Mouse (Mus musculus) intestine, embryonic 16.5 days (tissue): ENCODE results near the gene Wnt4. TPM values are rescaled to one million over a fixed set of nuclear protein-coding genes. Genes with fewer than 3 reads are reported as not detected.

Source experiments
- ATAC-seq: fragments of 200-750 bp; cut with Nextera tagmentation; 2 replicates; pipeline ENCODE4 v1.8.0; 2017; ENCODE audit warnings: moderate TSS enrichment, moderate library complexity
- H3K27ac ChIP-seq: fragments of 300-500 bp; sonication (generic); 2 replicates; pipeline ENCODE4 v1.5.1; 2014; ENCODE audit warnings: mild to moderate bottlenecking, low read length
- H3K27me3 ChIP-seq: fragments of 300-500 bp; sonication (generic); replicated peaks from 2 replicates; pipeline ENCODE4 v1.6.1; 2014; ENCODE audit warnings: low read length, control low read depth, mixed read lengths; ENCODE audit not compliant: control insufficient read depth, insufficient read depth
- H3K36me3 ChIP-seq: fragments of 300-500 bp; sonication (generic); 2 replicates; pipeline ENCODE4 v1.6.1; 2014; ENCODE audit warnings: low read length, control low read depth; ENCODE audit not compliant: control insufficient read depth, insufficient read depth
- H3K4me1 ChIP-seq: fragments of 300-500 bp; sonication (generic); 2 replicates; pipeline ENCODE4 v1.6.1; 2014; ENCODE audit warnings: low read length, control low read depth, mixed read lengths; ENCODE audit not compliant: control insufficient read depth, insufficient read depth
- H3K4me2 ChIP-seq: fragments of 300-500 bp; sonication (generic); 2 replicates; pipeline ENCODE4 v1.6.1; 2014; ENCODE audit warnings: low read depth, low read length, control low read depth
- H3K4me3 ChIP-seq: fragments of 300-500 bp; sonication (generic); 2 replicates; pipeline ENCODE4 v1.5.1; 2014; ENCODE audit warnings: mild to moderate bottlenecking, low read length
- H3K9ac ChIP-seq: fragments of 300-500 bp; sonication (generic); 2 replicates; pipeline ENCODE4 v1.6.1; 2014; ENCODE audit warnings: low read depth, low read length
- H3K9me3 ChIP-seq: fragments of 300-500 bp; sonication (generic); 2 replicates; pipeline ENCODE4 v1.6.1; 2016; ENCODE audit warnings: low read length, control low read depth; ENCODE audit not compliant: control insufficient read depth
- WGBS: fragments of 180-500 bp; shearing (Covaris S2); extraction: QIAGEN DNeasy Blood & Tissue Kit; methylation state at CpG from one replicate; pipeline ENCODE4 v1.1.7; 2014; 5-methylcytosine and 5-hydroxymethylcytosine counted together
- polyA plus RNA-seq: library from polyadenylated mRNA; unstranded; fragments of >200 nt; fragmentation: Nextera tagmentation; extraction: Ambion mirVana; gene quantifications from 2 replicates; pipeline ENCODE4 v1.2.1, GENCODE M21; 2015

Gene Wnt4
- polyA plus RNA-seq, 1 experiment from 2014 or later: 1.0 TPM

DNA sequence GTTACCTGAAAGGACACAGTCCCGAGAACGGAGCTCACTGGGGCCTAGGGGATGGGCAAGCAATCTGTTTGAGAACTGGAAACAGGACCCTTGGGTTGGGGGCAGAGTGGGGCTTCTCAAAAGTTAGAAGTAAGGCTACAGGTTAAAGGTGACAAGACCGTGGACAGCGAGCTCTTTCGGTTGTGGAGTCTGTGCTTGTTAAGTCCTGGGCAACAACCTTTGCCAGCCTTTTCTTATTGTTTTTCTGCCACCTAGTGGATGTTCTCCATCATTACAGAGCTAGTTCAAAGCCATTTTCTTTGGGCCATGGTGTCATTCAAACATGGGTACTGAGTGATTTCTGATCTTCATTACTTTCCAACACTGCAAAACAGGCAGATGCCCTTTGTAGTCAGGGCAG lies 31.1 kb downstream of the Wnt4 start:
- H3K9ac ChIP-seq: no peak overlapping the region
- WGBS: 54% methylated on average over 5 of the region's 5 CpGs
- no peak overlapping the region for H3K4me3 ChIP-seq
- H3K36me3 ChIP-seq: no peaks in the 10 kb centered on the region
- no peak overlapping the region for H3K4me2 ChIP-seq
- H3K4me1 ChIP-seq: peaks cover 25% of the 10 kb centered on the region
- no peaks in the 10 kb centered on the region for H3K9me3 ChIP-seq
- no peaks in the 10 kb centered on the region for H3K27me3 ChIP-seq
- ATAC-seq: no peak
- no peak overlapping the region for H3K27ac ChIP-seq

DNA sequence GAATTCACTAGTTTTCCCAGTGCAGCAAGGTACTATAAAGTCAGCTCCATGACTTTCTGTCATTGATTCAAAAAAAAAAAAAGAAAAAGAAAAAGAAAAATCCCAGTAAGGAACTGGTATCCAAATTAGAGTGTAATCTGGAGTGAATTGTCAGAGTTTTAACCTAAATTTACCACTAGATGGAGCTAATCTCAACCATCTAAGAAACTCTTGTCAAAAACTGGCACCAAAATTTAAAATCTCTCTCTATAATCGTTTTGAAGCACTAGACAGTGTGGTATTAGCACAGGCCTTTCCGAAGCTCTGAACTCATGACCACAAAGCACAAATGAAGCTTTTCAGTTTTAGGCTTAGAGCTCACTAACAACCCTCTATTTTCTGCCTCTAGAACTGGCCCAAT lies 36.2 kb downstream of the Wnt4 start:
- WGBS: 61% methylated on average over 2 of the region's 2 CpGs
- ATAC-seq: no peak

DNA sequence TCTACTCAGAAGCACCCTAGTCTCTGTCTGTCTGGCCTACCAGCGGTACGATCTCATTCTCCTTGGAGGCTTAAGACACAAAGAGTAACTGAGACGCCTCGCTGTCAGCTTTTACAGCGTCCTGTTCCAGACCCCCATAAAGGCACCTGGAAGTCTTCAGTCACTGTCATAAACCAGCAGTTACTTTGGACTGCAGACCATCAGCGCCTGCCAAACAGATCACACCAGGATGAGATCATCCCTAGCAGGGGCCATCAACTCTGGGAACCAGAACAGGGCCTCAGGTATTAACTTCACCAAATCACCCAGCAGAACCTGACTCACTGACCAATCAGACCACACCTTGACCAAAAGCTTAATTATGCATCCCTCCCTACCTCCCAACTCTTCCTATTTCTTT lies 37.3 kb downstream of the Wnt4 start:
- 32% methylated on average over 6 of the region's 6 CpGs for WGBS
- Histone ChIP-seq H3K4me1 (peaks cover 23% of the 10 kb centered on the region; the same call in 1 of the 2 replicates), H3K27me3 (no peaks in the 10 kb centered on the region), H3K27ac (peak overlapping the region; percentile 26; the same call in 1 of the 2 replicates), H3K9me3 (no peaks in the 10 kb centered on the region), H3K4me3 (no peak overlapping the region), H3K36me3 (no peaks in the 10 kb centered on the region), H3K9ac (no peak overlapping the region), H3K4me2 (no peak overlapping the region)
- peak; percentile 63 for ATAC-seq

More for the DNA sequence above, 36.2 kb downstream of the Wnt4 start:
- H3K4me3 ChIP-seq: no peak overlapping the region
- H3K9me3 ChIP-seq: no peaks in the 10 kb centered on the region
- H3K27me3 ChIP-seq: no peaks in the 10 kb centered on the region
- no peak overlapping the region for H3K9ac ChIP-seq
- H3K36me3 ChIP-seq: no peaks in the 10 kb centered on the region
- no peak overlapping the region for H3K4me2 ChIP-seq
- H3K27ac ChIP-seq: no peak overlapping the region
- H3K4me1 ChIP-seq: peaks cover 23% of the 10 kb centered on the region; the same call in 1 of the 2 replicates

DNA sequence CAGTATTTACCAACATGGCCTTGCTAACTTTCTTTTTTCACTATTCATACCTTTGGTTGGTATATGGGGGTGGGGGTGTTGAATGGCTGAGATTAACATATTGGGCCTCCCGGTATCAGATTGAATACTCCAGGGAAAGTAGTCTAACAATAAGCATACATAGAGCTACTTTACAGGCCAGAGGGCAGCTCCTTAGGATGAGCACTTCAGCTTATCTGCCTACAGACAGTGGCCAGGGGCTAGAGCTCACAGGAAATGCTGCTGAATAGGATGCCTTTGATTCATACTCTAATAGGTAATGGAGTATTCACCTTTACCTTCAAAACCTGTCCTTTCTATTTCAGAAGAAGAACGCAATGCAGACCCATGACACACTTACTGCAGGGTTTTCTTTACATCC lies 37.8 kb downstream of the Wnt4 start:
- no peaks in the 10 kb centered on the region for H3K27me3 ChIP-seq
- peaks cover 23% of the 10 kb centered on the region; the same call in 1 of the 2 replicates for H3K4me1 ChIP-seq
- no peaks in the 10 kb centered on the region for H3K9me3 ChIP-seq
- no peak for ATAC-seq
- H3K36me3 ChIP-seq: no peaks in the 10 kb centered on the region
- no peak overlapping the region for H3K4me2 ChIP-seq
- H3K27ac ChIP-seq: no peak overlapping the region
- 76% methylated on average over 2 of the region's 2 CpGs for WGBS
- H3K9ac ChIP-seq: no peak overlapping the region
- H3K4me3 ChIP-seq: no peak overlapping the region

DNA sequence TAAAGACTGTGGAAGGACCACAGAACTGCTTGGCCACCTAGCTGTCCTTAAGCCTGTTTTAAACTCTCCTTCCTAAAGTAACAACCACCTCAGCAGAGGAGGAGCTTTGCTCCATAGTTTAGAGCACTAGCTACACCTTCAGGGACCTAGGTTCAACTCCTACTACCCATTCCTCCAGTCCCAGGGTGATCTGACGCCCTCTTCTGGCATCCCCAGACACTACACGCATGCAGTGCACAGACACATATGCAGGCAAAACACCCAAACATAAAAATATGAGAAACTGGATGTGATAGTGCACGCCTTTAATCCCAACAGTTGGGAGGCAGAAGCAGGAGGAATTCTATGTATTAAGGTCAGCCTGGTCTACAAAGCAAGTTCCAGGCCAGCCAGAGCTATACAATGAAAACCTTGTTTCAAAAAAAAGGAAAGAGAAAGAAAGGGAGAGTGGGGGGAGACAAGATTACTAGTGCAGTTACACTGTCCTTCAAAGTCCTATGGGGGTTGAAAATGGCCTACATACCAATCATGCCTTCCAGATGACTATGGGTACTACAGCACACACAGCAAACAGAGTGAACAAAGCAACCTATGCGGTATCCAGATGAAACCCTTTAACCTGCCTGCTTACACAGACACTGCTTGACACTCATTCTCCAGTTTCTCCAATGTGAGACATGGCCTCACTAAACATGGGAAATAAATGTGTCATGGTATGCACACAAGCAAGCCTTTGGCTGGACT lies 38.9 kb downstream of the Wnt4 start:
- no peak overlapping the region for H3K9ac ChIP-seq
- H3K4me1 ChIP-seq: peaks cover 23% of the 10 kb centered on the region; the same call in 1 of the 2 replicates
- no peak overlapping the region for H3K4me3 ChIP-seq
- ATAC-seq: no peak
- H3K36me3 ChIP-seq: peaks cover 2% of the 10 kb centered on the region; the same call in 1 of the 2 replicates
- H3K4me2 ChIP-seq: no peak overlapping the region
- H3K27ac ChIP-seq: no peak overlapping the region; the same call in 1 of the 2 replicates
- H3K9me3 ChIP-seq: no peaks in the 10 kb centered on the region
- WGBS: 79% methylated on average over 4 of the region's 4 CpGs
- no peaks in the 10 kb centered on the region for H3K27me3 ChIP-seq

DNA sequence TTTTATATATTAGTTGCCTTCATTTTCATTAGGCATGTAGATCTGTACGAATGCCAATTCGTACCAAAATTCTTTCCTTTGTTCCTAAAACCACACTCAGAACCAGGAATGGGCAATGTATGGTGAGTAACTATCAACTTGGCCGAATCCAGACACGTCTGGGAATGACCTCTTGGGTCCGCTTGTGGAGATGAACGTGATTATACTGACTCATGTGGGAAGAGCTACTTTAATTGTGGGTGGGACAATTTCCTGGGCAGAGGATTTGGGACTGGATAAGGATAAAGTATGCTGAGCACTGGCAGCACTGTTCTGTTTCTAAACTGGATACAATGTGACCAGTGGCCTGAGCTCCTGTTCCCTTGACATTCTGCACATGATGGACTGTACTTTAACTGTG lies 47.6 kb downstream of the Wnt4 start:
- ATAC-seq: no peak
- Histone ChIP-seq H3K9ac (no peak overlapping the region), H3K4me2 (no peak overlapping the region), H3K4me1 (no peaks in the 10 kb centered on the region), H3K27me3 (no peaks in the 10 kb centered on the region), H3K4me3 (no peak overlapping the region), H3K27ac (no peak overlapping the region), H3K9me3 (no peaks in the 10 kb centered on the region), H3K36me3 (peaks cover 27% of the 10 kb centered on the region)
- WGBS: 80% methylated on average over 6 of the region's 6 CpGs

GRCm38 (mm10) chr4:137326494-137326893 lies 49.2 kb downstream of the Wnt4 start:
- ATAC-seq: no peak
- Histone ChIP-seq H3K9me3 (no peaks in the 10 kb centered on the region), H3K4me2 (no peak overlapping the region), H3K9ac (no peak overlapping the region), H3K27me3 (no peaks in the 10 kb centered on the region), H3K27ac (no peak overlapping the region), H3K4me1 (no peaks in the 10 kb centered on the region), H3K4me3 (no peak overlapping the region), H3K36me3 (peaks cover 23% of the 10 kb centered on the region)
- WGBS: 72% methylated on average over 3 of the region's 3 CpGs

GRCm38 (mm10) chr4:137332051-137332450 lies 54.8 kb downstream of the Wnt4 start:
- H3K36me3 ChIP-seq: peaks cover 20% of the 10 kb centered on the region
- H3K4me3 ChIP-seq: no peak overlapping the region
- no peaks in the 10 kb centered on the region for H3K27me3 ChIP-seq
- no peaks in the 10 kb centered on the region for H3K9me3 ChIP-seq
- no peak overlapping the region for H3K9ac ChIP-seq
- no peak overlapping the region for H3K4me2 ChIP-seq
- no peak for ATAC-seq
- 0 out of 2 replicates have a peak, but pooled peaks cover 2% of the 10 kb centered on the region for H3K4me1 ChIP-seq
- no peak overlapping the region for H3K27ac ChIP-seq

DNA sequence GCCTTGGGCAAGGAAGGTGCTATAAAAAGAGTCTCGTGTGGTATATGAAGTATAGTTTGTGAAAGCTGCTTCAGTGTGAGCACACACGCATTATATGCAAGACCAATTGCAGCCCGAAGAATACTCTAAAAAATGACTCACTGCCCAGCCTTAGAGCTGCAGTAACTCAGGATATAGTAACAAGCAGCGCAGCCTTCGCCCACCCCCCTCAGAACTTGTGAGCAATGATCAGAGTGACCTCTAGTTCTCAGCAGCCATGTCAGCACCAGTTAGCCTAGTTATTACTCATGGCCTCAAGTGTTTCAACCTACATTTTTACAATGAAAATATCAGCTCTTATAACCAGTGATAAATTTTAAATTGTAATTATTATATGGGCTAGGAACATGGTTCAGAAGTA lies 59.2 kb downstream of the Wnt4 start:
- no peak overlapping the region; the same call in 1 of the 2 replicates for H3K27ac ChIP-seq
- no peak overlapping the region for H3K4me2 ChIP-seq
- H3K36me3 ChIP-seq: peaks cover 12% of the 10 kb centered on the region
- H3K27me3 ChIP-seq: no peaks in the 10 kb centered on the region
- H3K9ac ChIP-seq: no peak overlapping the region
- H3K9me3 ChIP-seq: no peaks in the 10 kb centered on the region
- 83% methylated on average over 5 of the region's 5 CpGs for WGBS
- H3K4me3 ChIP-seq: no peak overlapping the region
- peaks cover 7% of the 10 kb centered on the region for H3K4me1 ChIP-seq
- no peak for ATAC-seq
